27 mouse cellular contexts compared by ENCODE assay signal in genomic region chr7:136851946-136852345, GRCm38 (mm10). TPM values are rescaled to one million over a fixed set of nuclear protein-coding genes. Genes with fewer than 3 reads are reported as not detected.
DNase-seq lines count a peak whose midpoint lies in the region; ATAC-seq lines count a peak whose summit lies in the region.
"Had no signal": no experiment of that assay in that cellular context is flagged by ENCODE, and none has a peak within 500 bp of the region (broad histone marks: within the 10 kb centered on the region; RNA-seq: fewer than 3 reads in every experiment).

No protein-coding gene starts in this region.

- H3K36me3 ChIP-seq in heart, embryonic 12.5 days = no peaks in the 10 kb centered on the region
- no peaks in the 10 kb centered on the region for H3K36me3 ChIP-seq in heart, embryonic 16.5 days (ENCODE audit: control insufficient read depth, insufficient read depth)
- H3K36me3 ChIP-seq: forebrain, embryonic 10.5 days; G1E; heart, embryonic 15.5 days had no signal

- no peak overlapping the region for H3K4me2 ChIP-seq in heart, embryonic 12.5 days
- H3K4me2 ChIP-seq in heart, embryonic 16.5 days (ENCODE audit: low read depth, low read length) = no peak overlapping the region
- H3K4me2 ChIP-seq: forebrain, embryonic 13.5 days; heart, embryonic 15.5 days; hindbrain, embryonic 14.5 days had no signal

- intact Hi-C loops in heart, postnatal 14 days (cut with DNase I) = loop anchor here (5.0 kb wide), 1 partner anchor 360 kb away; no protein-coding TSS in a partner anchor

- no peak overlapping the region for H3K4me3 ChIP-seq in heart, embryonic 12.5 days
- H3K4me3 ChIP-seq in heart, embryonic 16.5 days (ENCODE audit: low read length) = no peak overlapping the region
- H3K4me3 ChIP-seq: forebrain, embryonic 10.5 days; forebrain, embryonic 13.5 days; heart, embryonic 15.5 days had no signal

- H3K27ac ChIP-seq in heart, embryonic 12.5 days (ENCODE audit: poor library complexity, severe bottlenecking) = no peak overlapping the region; the same call in 1 of the 2 replicates
- H3K27ac ChIP-seq in heart, embryonic 16.5 days (ENCODE audit: low read length) = peak overlapping the region; percentile 59
- H3K27ac ChIP-seq: forebrain, embryonic 10.5 days; forebrain, embryonic 13.5 days; hindbrain, embryonic 14.5 days; hindbrain, postnatal 0 days had no signal

- no peaks in the 10 kb centered on the region for H3K27me3 ChIP-seq in heart, embryonic 12.5 days (replicated peaks)
- no peaks in the 10 kb centered on the region for H3K27me3 ChIP-seq in heart, embryonic 16.5 days (ENCODE audit: control insufficient read depth, insufficient read depth, low read length)
- H3K27me3 ChIP-seq: CH12.LX; heart, embryonic 15.5 days; Patski had no signal

- peak; percentile 89 for DNase-seq in heart, adult 11 months
- DNase-seq in heart, postnatal 14 days = no peak
- no peak for DNase-seq in heart, adult 8-10 months (ENCODE audit: low spot score)
- DNase-seq in heart, adult 18-20 months = no peak
- DNase-seq in R1 (ENCODE audit: low read depth, low spot score) = peak; percentile 11
- DNase-seq in testis, postnatal 14 days (ENCODE audit: low spot score) = no peak
- DNase-seq: adrenal gland, adult 8-10 months; adrenal gland, postnatal 25 days; B cell, adult 2 months; cerebellum, adult 18-20 months; cerebellum, adult 9-10 months; cerebellum, postnatal 14 days; gastrocnemius, postnatal 25 days; kidney, adult 18-20 months had no signal

- H3K9ac ChIP-seq in heart, embryonic 12.5 days = no peak overlapping the region
- no peak overlapping the region for H3K9ac ChIP-seq in heart, embryonic 16.5 days (ENCODE audit: low read length)
- H3K9ac ChIP-seq: forebrain, embryonic 13.5 days; heart, embryonic 15.5 days; hindbrain, embryonic 14.5 days had no signal

- H3K9me3 ChIP-seq in heart, embryonic 12.5 days (replicated peaks) = no peaks in the 10 kb centered on the region
- H3K9me3 ChIP-seq in heart, embryonic 16.5 days (replicated peaks; ENCODE audit: control insufficient read depth, low read length) = no peaks in the 10 kb centered on the region
- H3K9me3 ChIP-seq: forebrain, embryonic 10.5 days; forebrain, embryonic 13.5 days; heart, embryonic 15.5 days had no signal

- ATAC-seq in heart, embryonic 12.5 days (ENCODE audit: insufficient number of reproducible peaks, low FRiP score) = peak; percentile 55; the same call in 1 of the 2 replicates
- 0 out of 2 replicates have a peak, but pooled peaks have one; percentile 20 for ATAC-seq in heart, embryonic 16.5 days (replicated peaks; ENCODE audit: extremely low read depth, insufficient read depth, low FRiP score)
- ATAC-seq: forebrain, embryonic 13.5 days; forebrain, embryonic 16.5 days; hindbrain, postnatal 0 days; inflammation-experienced regulatory T-cells, adult 6 months; intestine, embryonic 16.5 days; Patski had no signal

- WGBS in heart, embryonic 12.5 days = 30% methylated on average over 8 of the region's 8 CpGs
- 41% methylated on average over 8 of the region's 8 CpGs for WGBS in heart, embryonic 16.5 days

- H3K4me1 ChIP-seq in heart, embryonic 12.5 days (replicated peaks) = peaks cover 10% of the 10 kb centered on the region
- peaks cover 6% of the 10 kb centered on the region for H3K4me1 ChIP-seq in heart, embryonic 16.5 days (ENCODE audit: control insufficient read depth, insufficient read depth, low read length)
- H3K4me1 ChIP-seq: forebrain, embryonic 10.5 days; forebrain, embryonic 13.5 days had no signal

RNA-seq across cellular contexts. Expression of gene Mgmt, which starts 42.5 kb away (rescaled TPM):
- 1 to 10 TPM; 3.4 to 3.6 TPM for total RNA-seq in heart, postnatal 14 days (2021)
- 3.9 and 4.0 TPM in 2 replicates for polyA plus RNA-seq in heart, embryonic 12.5 days (2016; fragmentation: Nextera tagmentation; extraction: Ambion mirVana)
- 1 to 10 TPM; 4.8 to 6.6 (median 5.6) TPM for total RNA-seq in heart, adult 8-10 months (2022)
- polyA plus RNA-seq in heart, embryonic 16.5 days (2015; fragmentation: Nextera tagmentation; extraction: Ambion mirVana) = 7.7 TPM in 2 replicates
- 1 to 10 TPM; 5.9 to 6.0 TPM for total RNA-seq in heart, adult 18-20 months (2021)
- polyA plus RNA-seq: Patski had no signal

Comparison
In these comparisons a context has a peak if more than half of its experiments do, and no peak if none do; other contexts are left out.
1. DNase-seq: peak in heart, adult 11 months (single experiment) and R1 (single experiment); none in heart, postnatal 14 days (0 of 2), heart, adult 8-10 months (single experiment), heart, adult 18-20 months (0 of 2) and testis, postnatal 14 days (single experiment).